Comparison of ENCODE assay signal across 13 mouse cellular contexts in genomic region chr2:117438079-117438478, GRCm38 (mm10).
DNase-seq lines count a peak whose midpoint lies in the region; ATAC-seq and TF ChIP-seq lines count a peak whose summit lies in the region.
"Had no signal": no experiment of that assay in that cellular context is flagged by ENCODE, and none has a peak within 500 bp of the region (broad histone marks: within the 10 kb centered on the region; RNA-seq: fewer than 3 reads in every experiment).

No protein-coding gene starts in this region.

- no peaks in the 10 kb centered on the region for H3K9me3 ChIP-seq in hindbrain, embryonic 11.5 days (ENCODE audit: control insufficient read depth, low read length)

- no peak overlapping the region for H3K27ac ChIP-seq in gastrocnemius, adult 2 months
- H3K27ac ChIP-seq in thymus, adult 2 months (ENCODE audit: control insufficient read depth, insufficient read depth, low read length): peak overlapping the region; percentile 90
- H3K27ac ChIP-seq in hindbrain, embryonic 11.5 days (ENCODE audit: low read depth, low read length): no peak overlapping the region

- no peaks in the 10 kb centered on the region for H3K36me3 ChIP-seq in thymus, adult 2 months (ENCODE audit: control insufficient read depth, insufficient read depth, low read length)
- no peaks in the 10 kb centered on the region for H3K36me3 ChIP-seq in hindbrain, embryonic 11.5 days (ENCODE audit: control insufficient read depth, insufficient read depth, low read length)

- H3K4me3 ChIP-seq in gastrocnemius, adult 2 months: no peak overlapping the region
- H3K4me3 ChIP-seq in thymus, adult 2 months (ENCODE audit: control insufficient read depth, insufficient read depth, low read length): no peak overlapping the region
- no peak overlapping the region for H3K4me3 ChIP-seq in hindbrain, embryonic 11.5 days (ENCODE audit: low read depth, low read length)

- H3K9ac ChIP-seq in hindbrain, embryonic 11.5 days (ENCODE audit: low read depth, low read length): no peak overlapping the region

- no peak for DNase-seq in gastrocnemius, adult 2 months
- no peak for DNase-seq in gastrocnemius, postnatal 25 days
- peak; percentile 50 for DNase-seq in thymus, adult 2 months
- no peak for DNase-seq in thymus, postnatal 0 days (ENCODE audit: low spot score)
- peak; percentile 73 for DNase-seq in ZHBTc4 (ENCODE audit: low read depth, low spot score)
- DNase-seq in thymus, postnatal 25 days: peak; percentile 63
- no peak for DNase-seq in hindbrain, embryonic 11.5 days (ENCODE audit: low spot score)
- DNase-seq: adrenal gland, postnatal 10 days; cerebellum, adult 11 months; heart, postnatal 10 days; kidney, adult 11 months; lung, adult 18-20 months had no signal

- no peak overlapping the region for H3K4me2 ChIP-seq in hindbrain, embryonic 11.5 days (replicated peaks; ENCODE audit: low read depth, low read length)

- peak; percentile 7; the same call in 1 of the 2 replicates for TF ChIP-seq CTCF in gastrocnemius, adult 2 months (IDR thresholded peaks at IDR 0.05)
- 0 out of 2 replicates have a peak, but pooled peaks have one; percentile 60 for TF ChIP-seq CTCF in thymus, adult 2 months (IDR thresholded peaks at IDR 0.05; ENCODE audit: borderline replicate concordance, control insufficient read depth, extremely low read depth, insufficient read depth, low read length, poor library complexity)

- H3K4me1 ChIP-seq in thymus, adult 2 months (replicated peaks; ENCODE audit: control insufficient read depth, insufficient read depth, low read length): peaks cover 37% of the 10 kb centered on the region
- no peaks in the 10 kb centered on the region for H3K4me1 ChIP-seq in hindbrain, embryonic 11.5 days (replicated peaks; ENCODE audit: control insufficient read depth, insufficient read depth, low read length)

- no peaks in the 10 kb centered on the region for H3K27me3 ChIP-seq in thymus, adult 2 months (ENCODE audit: control insufficient read depth, insufficient read depth, low read length)
- H3K27me3 ChIP-seq in hindbrain, embryonic 11.5 days (ENCODE audit: control insufficient read depth, insufficient read depth, low read length): no peaks in the 10 kb centered on the region

- no peak for ATAC-seq in frontal cortex, adult (ENCODE audit: low TSS enrichment)
- no peak for ATAC-seq in hindbrain, embryonic 11.5 days (ENCODE audit: low FRiP score)

- intact Hi-C loops in gastrocnemius, adult 2 months (cut with DNase I): no loop called here

- WGBS in thymus, adult 2 months: 91% methylated on average over 12 of the region's 12 CpGs
- WGBS in hindbrain, embryonic 11.5 days: 82% methylated on average over 12 of the region's 12 CpGs

- TF ChIP-seq POLR2A in thymus, adult 2 months (IDR thresholded peaks at IDR 0.05; ENCODE audit: control insufficient read depth, extremely low read depth, insufficient read depth, low read length, poor library complexity): no peak

Comparison
In these comparisons a context has a peak if more than half of its experiments do, and no peak if none do; other contexts are left out.
1. DNase-seq: peak in thymus, adult 2 months (single experiment), ZHBTc4 (single experiment) and thymus, postnatal 25 days (single experiment); none in gastrocnemius, adult 2 months (single experiment), gastrocnemius, postnatal 25 days (single experiment), thymus, postnatal 0 days (single experiment) and hindbrain, embryonic 11.5 days (single experiment).